Mouse (Mus musculus): Measurements from ENCODE around the gene Mis12. TPM values are rescaled to one million over a fixed set of nuclear protein-coding genes. Genes with fewer than 3 reads are reported as not detected.

Gene Mis12
- polyA plus RNA-seq, 1 experiment = 4.7 TPM

- Histone ChIP-seq H3K36me3 (ENCODE audit: control insufficient read depth, insufficient read depth, low read length) (no peaks in the 10 kb centered on the region), H3K27me3 (ENCODE audit: control insufficient read depth, insufficient read depth, low read length) (no peaks in the 10 kb centered on the region), H3K27ac (ENCODE audit: control insufficient read depth, insufficient read depth, low read depth, low read length) (no peak overlapping the region), H3K4me1 (ENCODE audit: control insufficient read depth, insufficient read depth, low read length) (peaks cover 2% of the 10 kb centered on the region; the same call in 1 of the 2 replicates), H3K4me3 (ENCODE audit: control insufficient read depth, low read depth, low read length) (no peak overlapping the region)
- TF ChIP-seq CTCF (IDR thresholded peaks at IDR 0.05; ENCODE audit: control insufficient read depth, insufficient read depth, insufficient replicate concordance, low read depth, low read length) = no peak
Observed at GRCm38 (mm10) chr11:71017051-71017450, 2.4 kb upstream of the Mis12 start.

- Histone ChIP-seq H3K4me1 (ENCODE audit: control insufficient read depth, insufficient read depth, low read length) (peaks cover 2% of the 10 kb centered on the region; the same call in 1 of the 2 replicates), H3K27me3 (ENCODE audit: control insufficient read depth, insufficient read depth, low read length) (no peaks in the 10 kb centered on the region), H3K27ac (ENCODE audit: control insufficient read depth, insufficient read depth, low read depth, low read length) (peak overlapping the region; percentile 83), H3K4me3 (ENCODE audit: control insufficient read depth, low read depth, low read length) (peak overlapping the region; percentile 97), H3K36me3 (ENCODE audit: control insufficient read depth, insufficient read depth, low read length) (no peaks in the 10 kb centered on the region)
- TF ChIP-seq CTCF (IDR thresholded peaks at IDR 0.05; ENCODE audit: control insufficient read depth, insufficient read depth, insufficient replicate concordance, low read depth, low read length) = no peak
- no peak for TF ChIP-seq POLR2A (IDR thresholded peaks at IDR 0.05; ENCODE audit: control insufficient read depth, low read depth, low read length)
Observed at GRCm38 (mm10) chr11:71018416-71019200, 803 bp upstream of the Mis12 start.

GRCm38 (mm10) chr11:71028280-71028679 lies 8.9 kb downstream of the Mis12 start:
- H3K36me3 ChIP-seq (ENCODE audit: control insufficient read depth, insufficient read depth, low read length) = peaks cover 2% of the 10 kb centered on the region

GRCm38 (mm10) chr11:71029403-71030118 lies 10.2 kb downstream of the Mis12 start:
- H3K36me3 ChIP-seq (ENCODE audit: control insufficient read depth, insufficient read depth, low read length) = peaks cover under 1% of the 10 kb centered on the region; the same call in 1 of the 2 replicates
- no peak overlapping the region for H3K4me3 ChIP-seq (ENCODE audit: control insufficient read depth, low read depth, low read length)
- H3K27ac ChIP-seq (ENCODE audit: control insufficient read depth, insufficient read depth, low read depth, low read length) = no peak overlapping the region
- TF ChIP-seq CTCF (IDR thresholded peaks at IDR 0.05; ENCODE audit: control insufficient read depth, insufficient read depth, insufficient replicate concordance, low read depth, low read length) (no peak), POLR2A (IDR thresholded peaks at IDR 0.05; ENCODE audit: control insufficient read depth, low read depth, low read length) (no peak)
- peaks cover 7% of the 10 kb centered on the region for H3K4me1 ChIP-seq (ENCODE audit: control insufficient read depth, insufficient read depth, low read length)
- no peaks in the 10 kb centered on the region for H3K27me3 ChIP-seq (ENCODE audit: control insufficient read depth, insufficient read depth, low read length)

More at GRCm38 (mm10) chr11:71028280-71028679, 8.9 kb downstream of the Mis12 start:
- Histone ChIP-seq H3K27ac (ENCODE audit: control insufficient read depth, insufficient read depth, low read depth, low read length) (no peak overlapping the region), H3K27me3 (ENCODE audit: control insufficient read depth, insufficient read depth, low read length) (no peaks in the 10 kb centered on the region), H3K4me3 (ENCODE audit: control insufficient read depth, low read depth, low read length) (no peak overlapping the region), H3K4me1 (ENCODE audit: control insufficient read depth, insufficient read depth, low read length) (peaks cover 7% of the 10 kb centered on the region)
- no peak for TF ChIP-seq CTCF (IDR thresholded peaks at IDR 0.05; ENCODE audit: control insufficient read depth, insufficient read depth, insufficient replicate concordance, low read depth, low read length)
- TF ChIP-seq POLR2A (IDR thresholded peaks at IDR 0.05; ENCODE audit: control insufficient read depth, low read depth, low read length) = no peak

- peaks cover 7% of the 10 kb centered on the region for H3K4me1 ChIP-seq (ENCODE audit: control insufficient read depth, insufficient read depth, low read length)
- TF ChIP-seq CTCF (IDR thresholded peaks at IDR 0.05; ENCODE audit: control insufficient read depth, insufficient read depth, insufficient replicate concordance, low read depth, low read length) (no peak), POLR2A (IDR thresholded peaks at IDR 0.05; ENCODE audit: control insufficient read depth, low read depth, low read length) (no peak)
- no peaks in the 10 kb centered on the region for H3K27me3 ChIP-seq (ENCODE audit: control insufficient read depth, insufficient read depth, low read length)
- no peak overlapping the region for H3K4me3 ChIP-seq (ENCODE audit: control insufficient read depth, low read depth, low read length)
- H3K27ac ChIP-seq (ENCODE audit: control insufficient read depth, insufficient read depth, low read depth, low read length) = no peak overlapping the region
- H3K36me3 ChIP-seq (ENCODE audit: control insufficient read depth, insufficient read depth, low read length) = no peaks in the 10 kb centered on the region
Observed at GRCm38 (mm10) chr11:71032070-71032469, 12.7 kb downstream of the Mis12 start.

- no peak overlapping the region for H3K27ac ChIP-seq (ENCODE audit: control insufficient read depth, insufficient read depth, low read depth, low read length)
- TF ChIP-seq POLR2A (IDR thresholded peaks at IDR 0.05; ENCODE audit: control insufficient read depth, low read depth, low read length) (no peak), CTCF (IDR thresholded peaks at IDR 0.05; ENCODE audit: control insufficient read depth, insufficient read depth, insufficient replicate concordance, low read depth, low read length) (no peak)
- H3K4me1 ChIP-seq (ENCODE audit: control insufficient read depth, insufficient read depth, low read length) = peaks cover 7% of the 10 kb centered on the region
- peak overlapping the region; percentile 54 for H3K4me3 ChIP-seq (ENCODE audit: control insufficient read depth, low read depth, low read length)
- no peaks in the 10 kb centered on the region for H3K36me3 ChIP-seq (ENCODE audit: control insufficient read depth, insufficient read depth, low read length)
- H3K27me3 ChIP-seq (ENCODE audit: control insufficient read depth, insufficient read depth, low read length) = no peaks in the 10 kb centered on the region
Observed at GRCm38 (mm10) chr11:71032491-71033162, 13.2 kb downstream of the Mis12 start.

Measured in testis, adult 2 months (tissue).